Mouse (Mus musculus) stomach, embryonic 16.5 days (tissue): ENCODE results near the gene Mrps15. TPM values are rescaled to one million over a fixed set of nuclear protein-coding genes. Genes with fewer than 3 reads are reported as not detected.

Source experiments
- ATAC-seq: fragments of 200-750 bp; cut with Nextera tagmentation; 2 replicates; pipeline ENCODE4 v1.8.0; 2017; ENCODE audit warnings: moderate number of reproducible peaks, moderate TSS enrichment; ENCODE audit not compliant: insufficient read depth, low FRiP score
- H3K27ac ChIP-seq: fragments of 300-500 bp; sonication (generic); 2 replicates; pipeline ENCODE4 v1.5.1; 2014; ENCODE audit warnings: low read length
- H3K27me3 ChIP-seq: fragments of 300-500 bp; sonication (generic); 2 replicates; pipeline ENCODE4 v1.6.1; 2014; ENCODE audit warnings: low read length, control low read depth, mixed read lengths; ENCODE audit not compliant: control insufficient read depth, insufficient read depth
- H3K36me3 ChIP-seq: fragments of 300-500 bp; sonication (generic); 2 replicates; pipeline ENCODE4 v1.6.1; 2014; ENCODE audit warnings: low read length; ENCODE audit not compliant: control insufficient read depth, insufficient read depth
- H3K4me1 ChIP-seq: fragments of 300-500 bp; sonication (generic); 2 replicates; pipeline ENCODE4 v1.6.1; 2014; ENCODE audit warnings: low read length, control low read depth, mixed read lengths; ENCODE audit not compliant: control insufficient read depth, insufficient read depth
- H3K4me2 ChIP-seq: fragments of 300-500 bp; sonication (generic); 2 replicates; pipeline ENCODE4 v1.6.1; 2014; ENCODE audit warnings: low read depth, low read length, mixed read lengths
- H3K4me3 ChIP-seq: fragments of 300-500 bp; sonication (generic); replicated peaks from 2 replicates; pipeline ENCODE4 v1.5.1; 2014; ENCODE audit warnings: mild to moderate bottlenecking, low read length
- H3K9ac ChIP-seq: fragments of 300-500 bp; sonication (generic); 2 replicates; pipeline ENCODE4 v1.6.1; 2014; ENCODE audit warnings: low read length
- H3K9me3 ChIP-seq: fragments of 300-500 bp; sonication (generic); replicated peaks from 2 replicates; pipeline ENCODE4 v1.6.1; 2016; ENCODE audit warnings: low read length, control low read depth; ENCODE audit not compliant: control insufficient read depth
- WGBS: fragments of 180-500 bp; shearing (Covaris S2); extraction: QIAGEN DNeasy Blood & Tissue Kit; methylation state at CpG from one replicate; pipeline ENCODE4 v1.1.7; 2014; 5-methylcytosine and 5-hydroxymethylcytosine counted together
- polyA plus RNA-seq: library from polyadenylated mRNA; unstranded; fragments of >200 nt; fragmentation: Nextera tagmentation; extraction: Ambion mirVana; gene quantifications from 2 replicates; pipeline ENCODE4 v1.2.1, GENCODE M21; 2015

The Mrps15 gene
- polyA plus RNA-seq, 1 experiment from 2014 or later, result 131 TPM

- Histone ChIP-seq H3K4me1 (no peaks in the 10 kb centered on the region), H3K9ac (no peak overlapping the region), H3K36me3 (no peaks in the 10 kb centered on the region), H3K4me2 (no peak overlapping the region), H3K9me3 (no peaks in the 10 kb centered on the region), H3K4me3 (no peak overlapping the region), H3K27me3 (no peaks in the 10 kb centered on the region), H3K27ac (no peak overlapping the region)
- WGBS, result 67% methylated on average over 15 of the region's 15 CpGs
- no peak for ATAC-seq
Observed at GRCm38 (mm10) chr4:126067401-126068077, 20.8 kb downstream of the Mrps15 start.

- H3K4me3 ChIP-seq, result no peak overlapping the region
- H3K36me3 ChIP-seq, result no peaks in the 10 kb centered on the region
- H3K27ac ChIP-seq, result no peak overlapping the region
- H3K4me2 ChIP-seq, result no peak overlapping the region
- WGBS, result 85% methylated on average over 6 of the region's 6 CpGs
- no peak overlapping the region for H3K9ac ChIP-seq
- ATAC-seq, result no peak
- no peaks in the 10 kb centered on the region for H3K4me1 ChIP-seq
- H3K9me3 ChIP-seq, result no peaks in the 10 kb centered on the region
- no peaks in the 10 kb centered on the region for H3K27me3 ChIP-seq
Observed at GRCm38 (mm10) chr4:126068842-126069241, 22.1 kb downstream of the Mrps15 start.

GRCm38 (mm10) chr4:126077833-126078232 is 31.1 kb downstream of the Mrps15 start:
- Histone ChIP-seq H3K4me3 (no peak overlapping the region), H3K9me3 (no peaks in the 10 kb centered on the region), H3K27me3 (no peaks in the 10 kb centered on the region), H3K9ac (no peak overlapping the region), H3K36me3 (no peaks in the 10 kb centered on the region), H3K4me1 (no peaks in the 10 kb centered on the region), H3K27ac (no peak overlapping the region), H3K4me2 (no peak overlapping the region)
- WGBS, result 69% methylated on average over 6 of the region's 6 CpGs
- no peak for ATAC-seq

- no peaks in the 10 kb centered on the region for H3K27me3 ChIP-seq
- H3K4me1 ChIP-seq, result no peaks in the 10 kb centered on the region
- WGBS, result 64% methylated on average over 4 of the region's 4 CpGs
- H3K36me3 ChIP-seq, result no peaks in the 10 kb centered on the region
- H3K9me3 ChIP-seq, result no peaks in the 10 kb centered on the region
- no peak overlapping the region for H3K9ac ChIP-seq
- no peak overlapping the region for H3K4me3 ChIP-seq
- no peak overlapping the region for H3K4me2 ChIP-seq
- no peak for ATAC-seq
- H3K27ac ChIP-seq, result no peak overlapping the region
Observed at GRCm38 (mm10) chr4:126079266-126079665, 32.5 kb downstream of the Mrps15 start.

GRCm38 (mm10) chr4:126081601-126082000 is 34.9 kb downstream of the Mrps15 start:
- no peak for ATAC-seq
- no peak overlapping the region for H3K27ac ChIP-seq
- H3K27me3 ChIP-seq, result no peaks in the 10 kb centered on the region
- no peaks in the 10 kb centered on the region for H3K9me3 ChIP-seq
- no peak overlapping the region for H3K4me3 ChIP-seq
- no peak overlapping the region for H3K9ac ChIP-seq
- no peak overlapping the region for H3K4me2 ChIP-seq
- no peaks in the 10 kb centered on the region for H3K36me3 ChIP-seq
- WGBS, result 93% methylated on average over 1 of the region's 1 CpGs
- H3K4me1 ChIP-seq, result no peaks in the 10 kb centered on the region

- no peak overlapping the region for H3K4me3 ChIP-seq
- H3K27ac ChIP-seq, result no peak overlapping the region
- WGBS, result 75% methylated on average over 9 of the region's 9 CpGs
- ATAC-seq, result no peak
- H3K36me3 ChIP-seq, result no peaks in the 10 kb centered on the region
- no peak overlapping the region for H3K9ac ChIP-seq
- H3K4me1 ChIP-seq, result no peaks in the 10 kb centered on the region
- H3K9me3 ChIP-seq, result no peaks in the 10 kb centered on the region
- no peaks in the 10 kb centered on the region for H3K27me3 ChIP-seq
- H3K4me2 ChIP-seq, result no peak overlapping the region
Observed at GRCm38 (mm10) chr4:126083021-126083420, 36.3 kb downstream of the Mrps15 start.

- no peaks in the 10 kb centered on the region for H3K27me3 ChIP-seq
- ATAC-seq, result no peak
- no peak overlapping the region for H3K27ac ChIP-seq
- no peaks in the 10 kb centered on the region for H3K4me1 ChIP-seq
- H3K4me2 ChIP-seq, result no peak overlapping the region
- H3K4me3 ChIP-seq, result no peak overlapping the region
- no peaks in the 10 kb centered on the region for H3K9me3 ChIP-seq
- no peaks in the 10 kb centered on the region for H3K36me3 ChIP-seq
- H3K9ac ChIP-seq, result no peak overlapping the region
- 61% methylated on average over 8 of the region's 8 CpGs for WGBS
Observed at GRCm38 (mm10) chr4:126084382-126084781, 37.7 kb downstream of the Mrps15 start.

GRCm38 (mm10) chr4:126085996-126086576 is 39.4 kb downstream of the Mrps15 start:
- Histone ChIP-seq H3K9ac (no peak overlapping the region), H3K4me1 (no peaks in the 10 kb centered on the region), H3K27ac (no peak overlapping the region), H3K4me2 (no peak overlapping the region), H3K9me3 (no peaks in the 10 kb centered on the region), H3K36me3 (no peaks in the 10 kb centered on the region), H3K4me3 (no peak overlapping the region), H3K27me3 (no peaks in the 10 kb centered on the region)
- ATAC-seq, result peak; percentile 80
- WGBS, result 27% methylated on average over 7 of the region's 7 CpGs

GRCm38 (mm10) chr4:126090101-126090847 is 43.5 kb downstream of the Mrps15 start:
- Histone ChIP-seq H3K9me3 (no peaks in the 10 kb centered on the region), H3K36me3 (no peaks in the 10 kb centered on the region), H3K4me1 (no peaks in the 10 kb centered on the region), H3K27ac (no peak overlapping the region), H3K27me3 (no peaks in the 10 kb centered on the region), H3K4me3 (no peak overlapping the region), H3K4me2 (no peak overlapping the region), H3K9ac (no peak overlapping the region)
- 57% methylated on average over 7 of the region's 7 CpGs for WGBS
- peak; percentile 38; the same call in 1 of the 2 replicates for ATAC-seq
